Mouse (Mus musculus) lung, embryonic 16.5 days (tissue): ENCODE measurements around the gene Taf1a. TPM values are rescaled to one million over a fixed set of nuclear protein-coding genes. Genes with fewer than 3 reads are reported as not detected.
A peak's percentile ranks its signal among the peaks of the same experiment; 100 is the strongest.

Experiments
- ATAC-seq: fragments of 200-750 bp; cut with Nextera tagmentation; 2 replicates; pipeline ENCODE4 v1.8.0; 2017; ENCODE audit warnings: low read depth, mild to moderate bottlenecking, moderate library complexity
- H3K27ac ChIP-seq: fragments of 300-500 bp; sonication (generic); 2 replicates; pipeline ENCODE4 v1.5.1; 2014; ENCODE audit warnings: mild to moderate bottlenecking, control low read depth, low read length
- H3K27me3 ChIP-seq: fragments of 300-500 bp; sonication (generic); 2 replicates; pipeline ENCODE4 v1.6.1; 2014; ENCODE audit warnings: low read depth, low read length, mixed read lengths; ENCODE audit not compliant: control insufficient read depth, insufficient read depth
- H3K36me3 ChIP-seq: fragments of 300-500 bp; sonication (generic); 2 replicates; pipeline ENCODE4 v1.6.1; 2014; ENCODE audit warnings: low read length; ENCODE audit not compliant: control insufficient read depth, insufficient read depth
- H3K4me1 ChIP-seq: fragments of 300-500 bp; sonication (generic); replicated peaks from 2 replicates; pipeline ENCODE4 v1.6.1; 2014; ENCODE audit warnings: low read length, mixed read lengths; ENCODE audit not compliant: control insufficient read depth, insufficient read depth
- H3K4me2 ChIP-seq: fragments of 300-500 bp; sonication (generic); 2 replicates; pipeline ENCODE4 v1.6.1; 2014; ENCODE audit warnings: low read depth, low read length, control low read depth
- H3K4me3 ChIP-seq: fragments of 300-500 bp; sonication (generic); 2 replicates; pipeline ENCODE4 v1.5.1; 2014; ENCODE audit warnings: mild to moderate bottlenecking, low read length, control low read depth
- H3K9ac ChIP-seq: fragments of 300-500 bp; sonication (generic); 2 replicates; pipeline ENCODE4 v1.6.1; 2014; ENCODE audit warnings: low read length, control low read depth
- H3K9me3 ChIP-seq: fragments of 300-500 bp; sonication (generic); 2 replicates; pipeline ENCODE4 v1.6.1; 2016; ENCODE audit warnings: low read length; ENCODE audit not compliant: control insufficient read depth
- WGBS: fragments of 180-500 bp; shearing (Covaris S2); extraction: QIAGEN DNeasy Blood & Tissue Kit; methylation state at CpG from one replicate; pipeline ENCODE4 v1.1.7; 2014; 5-methylcytosine and 5-hydroxymethylcytosine counted together
- polyA plus RNA-seq: library from polyadenylated mRNA; unstranded; fragments of >200 nt; fragmentation: Nextera tagmentation; extraction: Ambion mirVana; gene quantifications from 2 replicates; pipeline ENCODE4 v1.2.1, GENCODE M21; 2015

Taf1a gene
- polyA plus RNA-seq, 1 experiment from 2014 or later: 20.6 TPM

- Histone ChIP-seq H3K9me3 (peaks cover 3% of the 10 kb centered on the region), H3K4me3 (peak overlapping the region; percentile 33), H3K27me3 (no peaks in the 10 kb centered on the region), H3K36me3 (no peaks in the 10 kb centered on the region), H3K9ac (peak overlapping the region; percentile 27), H3K4me1 (no peaks in the 10 kb centered on the region; the same call in 1 of the 2 replicates), H3K27ac (no peak overlapping the region), H3K4me2 (peak overlapping the region; percentile 51)
- ATAC-seq: peak; percentile 52; the same call in 1 of the 2 replicates
- WGBS: 26% methylated on average over 22 of the region's 22 CpGs
Observed at GRCm38 (mm10) chr1:183439036-183439435, 50.3 kb downstream of the Taf1a start.

- Histone ChIP-seq H3K4me1 (no peaks in the 10 kb centered on the region; the same call in 1 of the 2 replicates), H3K9me3 (peaks cover 6% of the 10 kb centered on the region), H3K4me2 (no peak overlapping the region), H3K27ac (no peak overlapping the region), H3K27me3 (no peaks in the 10 kb centered on the region), H3K9ac (no peak overlapping the region; the same call in 1 of the 2 replicates), H3K36me3 (no peaks in the 10 kb centered on the region), H3K4me3 (no peak overlapping the region)
- peak; percentile 67 for ATAC-seq
- 22% methylated on average over 19 of the region's 19 CpGs for WGBS
Observed at GRCm38 (mm10) chr1:183442015-183442774, 53.4 kb downstream of the Taf1a start.

- Histone ChIP-seq H3K4me2 (no peak overlapping the region), H3K4me3 (no peak overlapping the region), H3K9me3 (peaks cover 2% of the 10 kb centered on the region; the same call in 1 of the 2 replicates), H3K4me1 (no peaks in the 10 kb centered on the region), H3K27me3 (no peaks in the 10 kb centered on the region), H3K36me3 (no peaks in the 10 kb centered on the region), H3K9ac (no peak overlapping the region), H3K27ac (no peak overlapping the region)
- no peak for ATAC-seq
- WGBS: 29% methylated on average over 3 of the region's 3 CpGs
Observed at GRCm38 (mm10) chr1:183453066-183453465, 64.3 kb downstream of the Taf1a start.

Other genes with a start within 250 kb of the Taf1a start
- 7.8 and 8.9 TPM in 2 replicates for gene Disp1, start 167.5 kb upstream of the Taf1a start, polyA plus RNA-seq
- 34.3 and 40.2 TPM in 2 replicates for gene Aida, start 92.4 kb upstream of the Taf1a start, polyA plus RNA-seq
- 44.2 and 44.9 TPM in 2 replicates for gene Brox, start 91.7 kb upstream of the Taf1a start, polyA plus RNA-seq
- gene Mia3, start 19.4 kb upstream of the Taf1a start, polyA plus RNA-seq: 86.4 and 87.9 TPM in 2 replicates
- 0.15 TPM in 1 of 2 replicates, not detected in the other for gene Hhipl2, start 29.2 kb downstream of the Taf1a start, polyA plus RNA-seq